Mouse (Mus musculus) heart, adult 2 months (tissue): ENCODE results near the gene Btnl9.

Experiments used
- CTCF ChIP-seq: fragments of 200-600 bp; IDR thresholded peaks from 2 replicates; pipeline ENCODE4 v1.8.1; 2022; ENCODE audit warnings: antibody characterized with exemption, mild to moderate bottlenecking, moderate library complexity
- EP300 ChIP-seq: fragments of 200-500 bp; IDR thresholded peaks from 2 replicates; pipeline ENCODE4 v1.6.1; 2011; ENCODE audit warnings: low read depth, low read length, control low read depth; ENCODE audit not compliant: insufficient read depth
- POLR2A ChIP-seq: fragments of 200-500 bp; IDR thresholded peaks from 2 replicates; pipeline ENCODE4 v1.6.1; 2011; ENCODE audit warnings: mild to moderate bottlenecking, low read depth, low read length, control low read depth; ENCODE audit not compliant: insufficient read depth

DNA sequence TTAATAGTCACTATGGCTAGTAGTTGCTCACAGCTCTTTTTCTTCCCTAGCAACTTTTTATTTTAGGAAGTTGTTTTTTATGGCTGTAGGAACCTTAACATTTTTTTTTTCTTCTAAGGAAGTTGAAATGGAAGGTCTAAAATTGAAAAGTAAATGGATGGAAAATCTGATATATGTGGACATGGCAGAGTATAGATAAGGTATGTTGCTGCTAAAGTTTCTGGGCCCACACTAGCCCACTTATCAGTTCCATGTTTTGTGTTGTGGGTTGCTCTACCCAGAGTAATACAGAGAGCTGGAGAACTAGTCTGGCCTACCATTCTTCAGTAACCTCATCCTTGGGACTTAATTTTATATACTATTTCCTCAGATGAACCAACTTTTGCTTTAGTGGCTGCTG lies 25.6 kb upstream of the Btnl9 start:
- no peak for TF ChIP-seq CTCF
- TF ChIP-seq POLR2A = no peak
- no peak for TF ChIP-seq EP300
